Mouse (Mus musculus): Measurements from ENCODE around the gene Srf.

The Srf gene

DNA sequence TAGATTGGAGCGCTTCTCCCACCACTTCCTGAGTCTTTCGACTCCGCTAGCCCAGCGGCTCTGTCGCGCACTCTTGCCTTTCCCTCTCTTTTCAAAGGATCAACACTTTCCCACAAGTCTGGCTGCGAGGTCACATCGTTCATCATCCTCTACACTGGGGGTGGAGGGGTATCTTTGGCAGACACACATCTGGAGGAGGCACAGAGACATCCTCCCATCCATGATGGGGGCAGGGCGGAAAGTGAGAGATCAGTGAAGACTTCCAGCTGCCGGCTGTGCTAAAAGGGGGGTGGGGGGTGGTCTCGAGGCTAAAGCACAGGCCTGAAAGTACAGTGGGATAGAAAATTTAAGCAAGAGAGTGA is 590 bp upstream of the Srf start:
- DNase-seq (ENCODE audit: low spot score), result no peak

DNA sequence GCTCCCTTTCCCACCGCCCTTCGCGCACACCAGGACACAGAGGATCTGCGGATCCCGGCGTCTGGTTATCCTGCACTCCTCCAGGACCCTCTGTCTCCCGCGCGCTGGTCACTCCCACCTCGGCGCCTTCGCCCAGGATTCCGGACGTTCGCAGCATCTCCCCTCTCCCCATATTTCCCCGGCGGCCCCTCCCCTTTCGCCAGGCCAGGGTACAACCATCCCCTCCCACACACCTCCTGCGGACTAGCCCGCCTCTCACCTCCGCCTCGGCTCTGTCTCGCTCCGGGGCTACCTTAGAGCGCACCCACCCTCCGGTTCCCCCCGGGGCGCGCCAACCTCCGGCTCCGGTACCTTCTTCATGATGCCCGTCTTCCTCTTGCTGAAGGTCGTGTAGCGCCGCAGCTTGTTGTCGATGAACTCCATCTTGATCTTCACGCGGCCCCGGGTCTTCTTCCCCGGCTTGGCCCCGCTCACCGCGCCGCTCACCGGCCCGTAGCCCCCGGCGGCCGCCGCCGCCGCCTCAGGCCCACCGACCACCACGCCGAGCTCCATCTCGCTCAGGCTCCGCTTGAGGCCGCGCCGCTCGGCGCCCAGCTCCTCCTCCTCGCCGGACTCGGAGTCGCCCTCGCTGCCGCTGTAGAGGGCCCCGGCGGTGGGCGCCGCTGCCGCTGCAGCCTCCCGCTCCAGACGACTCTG is 850 bp downstream of the Srf start:
- DNase-seq (ENCODE audit: low spot score), result peak; percentile 66

DNA sequence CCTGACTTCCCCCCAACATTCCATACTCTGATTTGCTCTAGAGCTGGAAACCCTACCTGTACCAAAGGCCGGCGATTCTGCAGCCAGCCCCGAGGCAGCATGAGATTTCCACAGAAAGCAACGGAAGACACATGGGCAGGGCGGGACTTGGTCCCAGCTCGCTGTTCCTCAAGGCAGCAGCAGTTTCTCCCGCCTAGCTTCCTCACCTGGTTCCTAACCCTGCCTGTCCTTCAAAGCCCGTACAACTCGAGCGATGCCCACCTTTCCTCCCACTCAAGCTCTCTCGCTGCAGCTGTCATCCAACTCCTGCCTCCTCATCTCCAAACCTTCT is 1.4 kb downstream of the Srf start:
- no peak for DNase-seq (ENCODE audit: low spot score)

DNA sequence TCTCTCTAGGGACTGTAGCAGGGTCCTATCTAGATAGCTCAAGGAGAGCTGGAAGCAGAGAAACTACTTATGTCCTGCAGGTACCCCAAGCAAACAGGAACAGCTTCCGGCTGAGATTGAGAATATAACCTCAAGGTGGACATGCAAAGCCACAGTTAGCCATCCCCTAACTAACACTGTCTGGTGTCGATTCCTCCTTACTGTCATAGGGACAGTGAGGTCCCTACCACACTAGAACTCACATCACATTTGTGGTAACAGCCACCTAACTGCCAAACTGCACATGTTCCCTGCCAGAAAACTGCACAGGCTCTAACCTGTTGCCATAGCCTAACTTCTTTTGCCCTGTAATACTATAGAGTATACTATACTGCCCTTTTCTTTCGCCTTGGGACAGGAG is 2.0 kb downstream of the Srf start:
- no peak for DNase-seq (ENCODE audit: low spot score)

- DNase-seq (ENCODE audit: low spot score), result no peak
Observed at GRCm38 (mm10) chr17:46553469-46553868, 2.5 kb downstream of the Srf start.

- DNase-seq (ENCODE audit: low spot score), result peak; percentile 88
Observed at GRCm38 (mm10) chr17:46552841-46553423, 3.0 kb downstream of the Srf start.

DNA sequence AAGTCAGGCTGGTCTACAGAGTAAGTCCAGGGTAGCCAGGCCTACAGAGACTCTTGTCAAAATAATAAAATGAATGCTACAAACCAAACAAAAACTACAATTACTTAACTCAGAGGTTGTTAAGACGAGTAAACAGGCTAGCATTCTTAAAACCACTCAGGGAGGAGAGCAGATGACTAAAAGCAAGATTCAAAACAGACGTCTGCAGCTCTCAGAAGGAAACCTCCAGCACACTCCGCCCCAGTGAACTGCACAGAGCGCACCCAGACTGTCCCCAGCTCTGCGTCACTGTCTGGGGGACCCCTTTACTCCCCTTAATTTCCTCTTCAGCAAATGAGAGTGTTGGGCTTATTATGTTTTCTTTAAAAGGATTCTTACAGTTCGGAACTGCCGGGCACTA is 3.8 kb downstream of the Srf start:
- DNase-seq (ENCODE audit: low spot score), result no peak

DNA sequence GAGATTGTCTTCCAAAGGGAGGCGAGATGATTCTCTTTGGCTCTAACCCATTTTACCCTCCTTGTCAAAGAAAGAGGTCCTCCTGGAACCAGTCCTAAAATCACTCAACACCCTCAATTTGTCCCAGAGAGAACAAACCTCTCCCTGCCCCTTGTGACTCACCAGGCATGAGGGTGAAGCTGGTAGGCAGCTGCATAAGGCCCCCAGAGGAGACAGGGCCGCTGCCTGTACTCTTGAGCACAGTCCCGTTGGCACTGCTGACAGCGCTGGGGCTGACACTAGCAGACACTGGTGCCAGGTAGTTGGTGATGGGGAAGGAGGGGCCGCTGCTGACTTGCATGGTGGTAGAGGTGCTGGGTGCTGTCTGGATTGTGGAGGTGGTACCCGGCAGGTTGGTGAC is 4.6 kb downstream of the Srf start:
- no peak for DNase-seq (ENCODE audit: low spot score)

- no peak for DNase-seq (ENCODE audit: low spot score)
Observed at GRCm38 (mm10) chr17:46550904-46551303, 5.1 kb downstream of the Srf start.

GRCm38 (mm10) chr17:46549642-46550041 is 6.3 kb downstream of the Srf start:
- DNase-seq (ENCODE audit: low spot score), result no peak

DNA sequence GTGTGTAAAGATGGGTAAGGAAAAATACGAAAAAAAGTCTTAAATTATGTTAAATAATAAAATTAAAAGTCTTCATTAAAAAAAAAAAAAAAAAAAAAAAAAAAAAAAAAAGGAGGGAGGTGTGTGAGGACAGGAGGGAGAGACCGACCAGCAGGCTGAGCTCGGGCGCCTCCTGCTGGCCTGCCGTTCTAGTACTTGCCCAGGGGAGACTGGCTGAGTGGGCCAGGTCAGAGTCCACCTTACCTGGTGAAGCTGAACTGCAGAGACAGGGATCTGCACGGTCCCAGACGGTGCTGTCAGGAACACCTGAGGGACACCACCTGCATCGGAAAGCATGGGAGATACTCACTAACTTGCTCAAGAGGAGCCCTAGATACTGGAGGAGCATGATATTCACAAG is 6.8 kb downstream of the Srf start:
- no peak for DNase-seq (ENCODE audit: low spot score)

- no peak for DNase-seq (ENCODE audit: low spot score)
Observed at GRCm38 (mm10) chr17:46548741-46549140, 7.2 kb downstream of the Srf start.

- no peak for DNase-seq (ENCODE audit: low spot score)
Observed at GRCm38 (mm10) chr17:46547923-46548322, 8.1 kb downstream of the Srf start.

DNA sequence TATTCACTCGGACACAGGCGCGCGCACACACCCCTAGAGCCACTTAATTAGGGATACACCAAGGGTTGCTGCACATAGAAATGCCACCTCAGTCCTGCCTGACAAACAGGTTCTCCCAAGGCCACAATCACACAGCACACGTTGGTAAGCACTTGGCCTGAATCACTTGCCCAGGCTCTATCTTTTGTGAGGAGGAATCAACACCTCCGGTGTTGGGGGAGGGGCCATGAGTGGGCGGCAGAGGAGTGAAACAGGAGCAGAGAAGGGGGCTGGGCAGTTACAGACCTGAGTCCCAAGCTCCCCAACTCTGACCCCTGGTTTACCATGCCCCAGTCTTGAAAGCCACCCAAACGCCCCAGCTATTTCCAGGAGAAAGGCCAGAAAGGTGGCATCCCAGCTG is 9.0 kb downstream of the Srf start:
- DNase-seq (ENCODE audit: low spot score), result peak; percentile 56

- DNase-seq (ENCODE audit: low spot score), result no peak
Observed at GRCm38 (mm10) chr17:46546591-46546990, 9.4 kb downstream of the Srf start.

- DNase-seq (ENCODE audit: low spot score), result peak; percentile 84
Observed at GRCm38 (mm10) chr17:46545813-46546564, 10.0 kb downstream of the Srf start, which contains the start of gene Cul9. Gene Cul9 (minus strand): TSS chr17:46546388.

GRCm38 (mm10) chr17:46543661-46544060 is 12.3 kb downstream of the Srf start:
- DNase-seq (ENCODE audit: low spot score), result no peak

DNA sequence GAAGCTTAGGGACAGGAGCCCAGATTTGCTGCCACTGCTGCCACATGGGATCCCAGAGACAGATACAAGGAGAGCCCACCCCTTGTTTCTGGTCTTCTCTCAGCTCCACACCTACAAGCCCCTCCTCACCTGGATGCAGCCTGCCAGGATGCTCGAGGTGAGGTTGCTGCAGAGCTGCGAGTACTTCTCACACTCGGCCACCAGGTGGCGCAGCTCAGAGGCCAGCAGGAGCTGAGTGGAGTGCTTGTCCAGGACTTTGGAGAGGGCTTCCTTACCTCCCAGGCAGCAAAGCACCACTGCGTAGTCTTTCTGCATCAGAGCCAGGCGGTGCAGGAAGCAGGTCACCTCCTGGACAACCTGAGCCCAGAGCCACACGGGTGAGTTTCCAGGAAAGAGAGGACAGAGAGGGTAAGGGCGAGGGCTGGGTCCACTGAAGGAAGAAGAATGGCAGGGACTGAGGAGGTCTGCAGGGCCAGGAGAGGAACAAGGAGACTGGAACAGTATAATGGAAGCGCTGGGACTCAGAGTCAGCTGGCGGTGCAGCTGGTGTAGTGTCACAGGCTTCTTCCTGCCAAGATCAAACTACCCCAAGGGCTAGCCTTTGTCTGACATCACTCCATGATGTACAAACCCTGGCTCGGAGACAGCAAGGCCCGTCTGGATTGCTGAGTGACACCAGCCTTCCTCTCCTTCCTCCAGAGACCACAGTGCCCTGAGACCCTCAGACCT is 30.2 kb downstream of the Srf start:
- DNase-seq (ENCODE audit: low spot score), result peak; percentile 70

DNA sequence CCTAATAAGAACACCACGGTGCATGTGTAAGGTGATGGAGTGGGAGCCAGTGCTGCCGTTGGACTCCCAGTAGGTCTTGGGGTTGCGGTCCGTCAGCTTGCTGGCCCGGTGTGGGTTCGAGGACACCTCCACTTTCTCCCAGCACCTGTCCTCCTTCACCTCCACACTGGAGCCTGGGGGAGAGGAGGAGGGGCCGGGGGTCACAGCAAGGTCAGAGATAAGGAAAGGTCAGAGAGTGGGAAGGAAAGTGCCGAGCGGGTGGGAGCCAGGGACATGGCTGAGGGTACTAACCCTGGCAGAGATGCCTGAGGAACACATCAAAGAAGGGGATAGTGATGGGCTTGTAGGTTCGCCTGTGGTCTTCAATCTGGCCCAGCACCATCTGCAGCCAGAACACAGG is 30.9 kb downstream of the Srf start:
- no peak for DNase-seq (ENCODE audit: low spot score)

- no peak for DNase-seq (ENCODE audit: low spot score)
Observed at GRCm38 (mm10) chr17:46521963-46522668, 33.9 kb downstream of the Srf start.

GRCm38 (mm10) chr17:46521174-46521573 is 34.8 kb downstream of the Srf start:
- no peak for DNase-seq (ENCODE audit: low spot score)

DNA sequence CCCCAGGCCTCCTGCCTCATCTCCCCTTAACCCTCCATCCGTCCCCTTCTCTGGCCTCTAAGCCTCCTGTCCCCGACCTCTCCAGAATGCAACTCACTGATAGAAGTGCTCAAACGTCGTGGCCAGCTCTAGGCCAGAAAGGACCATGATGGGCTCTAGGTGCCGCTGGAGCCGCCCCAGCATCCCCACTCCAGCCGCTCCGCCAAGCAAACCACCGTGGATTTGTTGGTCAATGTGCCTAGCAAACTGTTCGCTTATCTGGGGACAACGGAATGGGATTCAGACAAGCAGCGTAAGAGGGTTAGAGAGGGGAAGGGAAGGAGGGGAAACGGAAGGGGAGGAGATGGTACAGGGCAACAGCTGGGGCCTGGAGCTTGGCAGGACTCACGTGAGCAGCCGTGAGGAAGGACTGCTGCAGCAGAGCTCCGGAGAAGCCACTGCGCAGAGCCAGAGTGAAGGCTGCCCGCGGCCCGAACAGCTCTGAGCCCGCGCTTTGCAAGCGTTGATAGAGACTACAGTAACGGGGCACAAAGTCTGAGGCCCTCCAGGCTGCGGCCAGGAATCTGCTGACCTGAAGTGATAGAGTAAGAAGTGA is 35.5 kb downstream of the Srf start:
- DNase-seq (ENCODE audit: low spot score), result no peak

All from testis, postnatal 14 days (tissue).